Mouse (Mus musculus): ENCODE results near the gene Col6a5. TPM values are rescaled to one million over a fixed set of nuclear protein-coding genes. Genes with fewer than 3 reads are reported as not detected.

Col6a5 gene
- total RNA-seq, 2 experiments from 2014 or later, result 0.95 to 1.1 TPM

DNA sequence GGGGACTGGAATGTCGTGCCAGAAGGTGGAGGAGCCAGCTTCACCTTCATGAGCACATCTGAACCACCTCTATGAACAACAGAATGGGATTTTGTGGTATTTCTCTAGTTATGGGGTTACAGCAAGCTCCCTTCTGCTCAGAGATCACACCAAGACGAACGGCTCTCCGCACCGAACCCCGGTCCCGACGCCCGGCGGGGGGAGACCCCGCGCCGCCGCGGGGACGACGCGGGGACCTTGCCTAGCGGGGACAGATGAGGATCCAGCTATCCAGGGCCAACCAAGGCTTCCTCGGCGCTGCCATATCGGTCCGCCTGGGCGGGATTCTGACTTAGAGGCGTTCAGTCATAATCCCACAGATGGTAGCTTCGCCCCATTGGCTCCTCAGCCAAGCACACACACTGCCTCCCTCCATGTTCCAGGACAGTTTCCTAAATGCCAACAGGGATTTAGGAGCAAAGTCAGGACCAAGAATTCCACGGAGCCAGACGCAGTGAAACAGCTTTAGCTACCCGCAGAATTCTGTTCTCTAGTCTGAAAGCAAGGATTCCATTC lies 141.2 kb downstream of the Col6a5 start:
- no peak for DNase-seq

DNA sequence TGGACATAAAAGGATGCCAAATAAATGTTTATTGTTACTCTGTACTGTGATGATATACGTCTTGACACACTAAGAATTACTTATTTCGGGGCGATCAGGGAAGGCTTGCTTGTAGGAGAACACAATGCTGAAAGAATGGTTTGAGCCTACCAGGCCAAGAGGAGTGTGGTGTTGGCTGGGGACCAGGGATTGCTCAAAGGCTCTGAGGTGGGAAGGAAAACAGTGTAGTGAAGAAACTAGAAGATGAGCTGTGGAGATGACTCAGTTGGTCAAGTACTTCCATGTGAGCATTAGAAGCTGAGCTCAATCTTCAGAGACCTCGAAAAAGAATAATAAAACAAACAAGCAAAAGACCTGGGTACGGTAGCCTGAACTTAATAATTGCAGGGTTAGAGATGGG lies 146.0 kb downstream of the Col6a5 start:
- no peak for DNase-seq

DNA sequence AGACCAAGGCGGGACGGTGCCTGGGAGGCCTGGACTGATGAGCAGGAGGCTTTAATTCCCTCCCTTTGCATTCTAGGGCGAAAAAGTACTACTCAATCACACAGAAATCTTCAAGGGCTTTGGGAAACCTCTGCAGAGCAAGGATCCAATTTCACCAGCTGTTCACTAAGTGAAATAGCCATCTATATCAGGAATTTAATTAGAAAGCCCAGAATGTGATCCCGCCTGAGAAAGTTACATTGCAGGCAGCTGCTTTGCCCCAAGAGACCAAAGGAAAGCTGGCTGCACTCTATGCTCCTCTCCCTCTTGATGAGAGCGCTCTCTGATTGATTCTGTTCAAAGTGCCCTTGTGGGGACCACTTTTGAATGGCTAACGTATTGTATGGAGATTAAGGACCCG lies 149.0 kb downstream of the Col6a5 start:
- no peak for DNase-seq

DNA sequence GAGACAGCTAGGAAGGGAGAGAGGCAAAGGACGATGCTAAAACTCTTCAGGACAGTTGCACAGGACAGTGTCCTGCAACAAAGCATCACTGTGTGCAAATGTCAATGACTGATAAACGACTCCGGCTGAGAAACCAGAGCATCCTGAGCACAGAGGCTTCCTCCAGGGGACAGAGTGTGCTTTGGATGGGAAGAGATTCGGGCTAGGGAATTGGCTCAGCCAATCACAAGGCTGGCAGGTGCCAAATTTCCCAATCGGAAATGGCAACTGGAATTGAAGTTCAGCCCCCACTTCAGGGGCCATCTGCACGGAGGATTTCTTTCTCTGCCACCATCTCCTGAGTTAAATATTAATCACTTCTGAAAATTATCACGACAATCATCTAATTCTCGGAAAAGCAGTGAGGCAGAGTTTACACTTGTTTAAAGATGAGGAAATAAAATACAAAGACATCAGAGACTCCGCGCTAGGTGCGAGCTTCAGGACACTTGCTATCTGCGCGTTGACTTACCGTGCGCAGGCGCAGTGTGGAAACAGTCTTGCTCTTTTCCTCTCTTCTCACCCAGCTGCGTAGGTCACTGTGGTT lies 151.4 kb downstream of the Col6a5 start:
- DNase-seq, result no peak

Other genes starting within 250 kb of the Col6a5 start
- under 1 TPM; 0.32 to 0.33 TPM for gene Col6a6, start 132.5 kb downstream of the Col6a5 start, total RNA-seq (2021)
- 1 to 10 TPM; 1.2 to 1.8 TPM for gene Col6a4, start 136.1 kb upstream of the Col6a5 start, total RNA-seq (2021)
- gene Glyctk, start 197.5 kb upstream of the Col6a5 start, total RNA-seq (2021), result 1 to 10 TPM; 4.2 to 4.8 TPM
- gene Wdr82, start 210.3 kb upstream of the Col6a5 start, total RNA-seq (2021), result 100 to 1,000 TPM; 143 TPM
- 10 to 100 TPM; 16.0 to 20.8 TPM for gene Ppm1m, start 239.1 kb upstream of the Col6a5 start, total RNA-seq (2021)
- 10 to 100 TPM; 52.1 to 57.5 TPM for gene Twf2, start 242.5 kb upstream of the Col6a5 start, total RNA-seq (2021)